Comparison of ENCODE assay signal across 26 mouse cellular contexts in the genomic region with DNA sequence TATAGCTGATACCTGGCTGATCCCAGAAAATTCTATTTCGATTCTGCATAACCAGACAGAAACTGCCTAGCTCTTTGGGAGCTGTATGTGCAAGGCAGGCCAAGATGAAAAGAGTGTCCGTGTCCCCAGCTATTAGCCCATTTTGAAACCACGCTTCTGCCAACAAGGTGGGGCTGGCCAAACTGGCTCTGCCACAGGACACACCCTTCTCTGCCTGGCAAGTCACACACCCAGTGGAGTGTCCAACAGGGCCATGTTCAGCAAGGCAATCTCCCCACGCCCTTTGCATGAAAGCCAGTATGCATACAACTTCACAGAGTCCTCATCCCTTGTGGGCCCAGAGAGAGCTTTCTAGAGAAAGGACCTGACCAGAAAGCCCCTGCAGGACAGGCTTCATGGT. TPM values are rescaled to one million over a fixed set of nuclear protein-coding genes. Genes with fewer than 3 reads are reported as not detected.
DNase-seq lines count a peak whose midpoint lies in the region; ATAC-seq lines count a peak whose summit lies in the region.
"Had no signal": no experiment of that assay in that cellular context is flagged by ENCODE, and none has a peak within 500 bp of the region (broad histone marks: within the 10 kb centered on the region; RNA-seq: fewer than 3 reads in every experiment).

No protein-coding gene starts in this region.

- peak overlapping the region; percentile 63 for H3K27ac ChIP-seq in embryonic facial prominence, embryonic 15.5 days (replicated peaks)
- no peak overlapping the region for H3K27ac ChIP-seq in embryonic facial prominence, embryonic 10.5 days (replicated peaks)
- peak overlapping the region; percentile 52 for H3K27ac ChIP-seq in stomach, embryonic 16.5 days (ENCODE audit: low read length)
- H3K27ac ChIP-seq: hindbrain, embryonic 15.5 days; kidney, embryonic 15.5 days; limb, embryonic 13.5 days; lung, embryonic 15.5 days; midbrain, embryonic 15.5 days; neural tube, embryonic 15.5 days had no signal

- ATAC-seq in embryonic facial prominence, embryonic 15.5 days (ENCODE audit: insufficient number of reproducible peaks, low FRiP score, low TSS enrichment, low read depth): no peak
- ATAC-seq in erythroid progenitor cell, adult 5-6 weeks (replicated peaks; ENCODE audit: low FRiP score, poor library complexity, severe bottlenecking): peak; percentile 92
- peak; percentile 73; the same call in 1 of the 2 replicates for ATAC-seq in stomach, embryonic 16.5 days (ENCODE audit: insufficient read depth, low FRiP score)
- ATAC-seq: activated CD4-positive, CD25-positive, alpha-beta regulatory T cell, adult 4 months; forebrain, embryonic 14.5 days; intestine, embryonic 16.5 days; midbrain, embryonic 15.5 days had no signal

- WGBS in embryonic facial prominence, embryonic 15.5 days: 74% methylated on average over 4 of the region's 4 CpGs
- 94% methylated on average over 4 of the region's 4 CpGs for WGBS in embryonic facial prominence, embryonic 10.5 days
- 61% methylated on average over 4 of the region's 4 CpGs for WGBS in stomach, embryonic 16.5 days

- no peaks in the 10 kb centered on the region for H3K36me3 ChIP-seq in embryonic facial prominence, embryonic 15.5 days
- no peaks in the 10 kb centered on the region for H3K36me3 ChIP-seq in embryonic facial prominence, embryonic 10.5 days (replicated peaks)
- no peaks in the 10 kb centered on the region for H3K36me3 ChIP-seq in stomach, embryonic 16.5 days (ENCODE audit: control insufficient read depth, insufficient read depth, low read length)
- H3K36me3 ChIP-seq: G1E; hindbrain, embryonic 15.5 days; kidney, embryonic 15.5 days; limb, embryonic 13.5 days; lung, embryonic 15.5 days; midbrain, embryonic 15.5 days; neural tube, embryonic 15.5 days had no signal

- no peaks in the 10 kb centered on the region for H3K9me3 ChIP-seq in embryonic facial prominence, embryonic 15.5 days (replicated peaks)
- H3K9me3 ChIP-seq in embryonic facial prominence, embryonic 10.5 days: no peaks in the 10 kb centered on the region
- H3K9me3 ChIP-seq in stomach, embryonic 16.5 days (replicated peaks; ENCODE audit: control insufficient read depth, low read length): no peaks in the 10 kb centered on the region
- H3K9me3 ChIP-seq: G1E; hindbrain, embryonic 15.5 days; kidney, embryonic 15.5 days; limb, embryonic 13.5 days; lung, embryonic 15.5 days; megakaryocyte, embryonic 14.5 days; midbrain, embryonic 15.5 days; neural tube, embryonic 15.5 days had no signal

- H3K27me3 ChIP-seq in embryonic facial prominence, embryonic 15.5 days: no peaks in the 10 kb centered on the region
- H3K27me3 ChIP-seq in embryonic facial prominence, embryonic 10.5 days (replicated peaks; ENCODE audit: low read depth, poor library complexity, severe bottlenecking): 0 out of 2 replicates have a peak, but pooled peaks cover 4% of the 10 kb centered on the region
- no peaks in the 10 kb centered on the region for H3K27me3 ChIP-seq in stomach, embryonic 16.5 days (ENCODE audit: control insufficient read depth, insufficient read depth, low read length)
- H3K27me3 ChIP-seq: hindbrain, embryonic 15.5 days; kidney, embryonic 15.5 days; limb, embryonic 13.5 days; lung, embryonic 15.5 days; midbrain, embryonic 15.5 days; neural tube, embryonic 15.5 days had no signal

- DNase-seq in embryonic facial prominence, embryonic 10.5 days (ENCODE audit: low spot score): no peak
- peak; percentile 7 for DNase-seq in lung, postnatal 36 days
- no peak for DNase-seq in lung, postnatal 10 days
- DNase-seq in kidney, postnatal 14 days: no peak
- DNase-seq: cerebellum, adult 2 months; cerebellum, postnatal 36 days; gastrocnemius, postnatal 14 days; heart, adult 18-20 months; heart, postnatal 4 days; right cerebral cortex, postnatal 25 days; thymus, postnatal 4 days had no signal

- H3K4me3 ChIP-seq in embryonic facial prominence, embryonic 15.5 days (replicated peaks): no peak overlapping the region
- H3K4me3 ChIP-seq in embryonic facial prominence, embryonic 10.5 days: no peak overlapping the region
- H3K4me3 ChIP-seq in stomach, embryonic 16.5 days (replicated peaks; ENCODE audit: low read length): no peak overlapping the region
- H3K4me3 ChIP-seq: hindbrain, embryonic 15.5 days; kidney, embryonic 15.5 days; limb, embryonic 13.5 days; lung, embryonic 15.5 days; megakaryocyte, embryonic 14.5 days; midbrain, embryonic 15.5 days; neural tube, embryonic 15.5 days had no signal

- no peak overlapping the region for H3K4me2 ChIP-seq in embryonic facial prominence, embryonic 15.5 days (replicated peaks)
- no peak overlapping the region for H3K4me2 ChIP-seq in stomach, embryonic 16.5 days (ENCODE audit: low read depth, low read length)
- H3K4me2 ChIP-seq: hindbrain, embryonic 15.5 days; kidney, embryonic 15.5 days; limb, embryonic 13.5 days; lung, embryonic 15.5 days; midbrain, embryonic 15.5 days; neural tube, embryonic 15.5 days had no signal

- no peak overlapping the region for H3K9ac ChIP-seq in embryonic facial prominence, embryonic 15.5 days
- no peak overlapping the region for H3K9ac ChIP-seq in stomach, embryonic 16.5 days (ENCODE audit: low read length)
- H3K9ac ChIP-seq: hindbrain, embryonic 15.5 days; kidney, embryonic 15.5 days; limb, embryonic 13.5 days; lung, embryonic 15.5 days; midbrain, embryonic 15.5 days; neural tube, embryonic 15.5 days had no signal

- peaks cover 20% of the 10 kb centered on the region; the same call in 1 of the 2 replicates for H3K4me1 ChIP-seq in embryonic facial prominence, embryonic 15.5 days
- peaks cover 7% of the 10 kb centered on the region; the same call in 1 of the 2 replicates for H3K4me1 ChIP-seq in embryonic facial prominence, embryonic 10.5 days
- H3K4me1 ChIP-seq in stomach, embryonic 16.5 days (ENCODE audit: control insufficient read depth, insufficient read depth, low read length): 0 out of 2 replicates have a peak, but pooled peaks cover 6% of the 10 kb centered on the region
- H3K4me1 ChIP-seq: hindbrain, embryonic 15.5 days; kidney, embryonic 15.5 days; limb, embryonic 13.5 days; midbrain, embryonic 15.5 days had no signal

RNA-seq across cellular contexts. Expression of gene Pkp1, which starts 23.6 kb away (rescaled TPM):
- 67.2 and 67.5 TPM in 2 replicates for polyA plus RNA-seq in embryonic facial prominence, embryonic 15.5 days (2015; fragmentation: Nextera tagmentation; extraction: Ambion mirVana)
- polyA plus RNA-seq in embryonic facial prominence, embryonic 10.5 days (2016; fragmentation: Nextera tagmentation; extraction: Ambion mirVana): 0.25 TPM in 1 of 2 replicates, not detected in the other
- not detected in 2 replicates for total RNA-seq in erythroid progenitor cell, adult 5-6 weeks (2015; ENCODE audit: low replicate concordance)
- not detected in 2 replicates for total RNA-seq in erythroid progenitor cell, adult 5-6 weeks (2017; ENCODE audit: low replicate concordance)
- polyA plus RNA-seq in stomach, embryonic 16.5 days (2015; fragmentation: Nextera tagmentation; extraction: Ambion mirVana): 49.8 and 67.2 TPM in 2 replicates
- total RNA-seq: gastrocnemius, postnatal 14 days; heart, adult 18-20 months; layer of hippocampus, postnatal 25 days had no signal
- polyA plus RNA-seq: activated CD4-positive, CD25-positive, alpha-beta regulatory T cell, adult 4 months; forebrain, embryonic 14.5 days; G1E had no signal

RNA-seq across cellular contexts. Expression of gene Tnnt2, which starts 59.2 kb away (rescaled TPM):
- polyA plus RNA-seq in embryonic facial prominence, embryonic 15.5 days (2015; fragmentation: Nextera tagmentation; extraction: Ambion mirVana): 151 and 208 TPM in 2 replicates
- 1.1 and 4.4 TPM in 2 replicates for polyA plus RNA-seq in embryonic facial prominence, embryonic 10.5 days (2016; fragmentation: Nextera tagmentation; extraction: Ambion mirVana)
- total RNA-seq in erythroid progenitor cell, adult 5-6 weeks (2015; ENCODE audit: low replicate concordance): not detected in 2 replicates
- total RNA-seq in erythroid progenitor cell, adult 5-6 weeks (2017; ENCODE audit: low replicate concordance): not detected in 2 replicates
- 40.8 and 48.4 TPM in 2 replicates for polyA plus RNA-seq in stomach, embryonic 16.5 days (2015; fragmentation: Nextera tagmentation; extraction: Ambion mirVana)
- polyA plus RNA-seq: G1E had no signal

Comparison
In these comparisons a context has a peak if more than half of its experiments do, and no peak if none do; other contexts are left out.
1. RNA of gene Pkp1, which starts 23.6 kb away (polyA plus RNA-seq): 67.2 to 67.5 TPM in embryonic facial prominence, embryonic 15.5 days and 49.8 to 67.2 TPM in stomach, embryonic 16.5 days; 0.25 TPM in embryonic facial prominence, embryonic 10.5 days; every median in the first group is over 10 times any median in the second.